Mouse (Mus musculus) midbrain, embryonic 15.5 days (tissue): ENCODE measurements around the gene Spata4. TPM values are rescaled to one million over a fixed set of nuclear protein-coding genes. Genes with fewer than 3 reads are reported as not detected.
"Not testable (repeated sequence)": the region's sequence is repeated elsewhere in the genome, so short reads cannot be mapped to it uniquely, and the experiment has no call there.

Experiments used
- ATAC-seq: fragments of 200-750 bp; cut with Nextera tagmentation; replicated peaks from 2 replicates; pipeline ENCODE4 v1.8.0; 2017; ENCODE audit warnings: moderate TSS enrichment
- H3K27ac ChIP-seq: fragments of 300-500 bp; sonication (generic); 2 replicates; pipeline ENCODE4 v1.5.1; 2015; ENCODE audit warnings: mild to moderate bottlenecking, inconsistent platforms
- H3K27me3 ChIP-seq: fragments of 300-500 bp; sonication (generic); replicated peaks from 2 replicates; pipeline ENCODE4 v1.6.1; 2015; ENCODE audit warnings: inconsistent platforms
- H3K36me3 ChIP-seq: fragments of 300-500 bp; sonication (generic); replicated peaks from 2 replicates; pipeline ENCODE4 v1.6.1; 2015; ENCODE audit warnings: inconsistent platforms
- H3K4me1 ChIP-seq: fragments of 300-500 bp; sonication (generic); 2 replicates; pipeline ENCODE4 v1.6.1; 2015; ENCODE audit warnings: inconsistent platforms
- H3K4me2 ChIP-seq: fragments of 300-500 bp; sonication (generic); 2 replicates; pipeline ENCODE4 v1.6.1; 2015; ENCODE audit warnings: inconsistent platforms, mild to moderate bottlenecking, moderate library complexity
- H3K4me3 ChIP-seq: fragments of 300-500 bp; sonication (generic); 2 replicates; pipeline ENCODE4 v1.5.1; 2015; ENCODE audit warnings: mild to moderate bottlenecking, inconsistent platforms
- H3K9ac ChIP-seq: fragments of 300-500 bp; sonication (generic); 2 replicates; pipeline ENCODE4 v1.6.1; 2015; ENCODE audit warnings: mild to moderate bottlenecking, inconsistent platforms
- H3K9me3 ChIP-seq: fragments of 300-500 bp; sonication (generic); 2 replicates; pipeline ENCODE4 v1.6.1; 2016; ENCODE audit warnings: inconsistent platforms
- WGBS: fragments of 180-500 bp; shearing (Covaris S2); methylation state at CpG from one replicate; pipeline ENCODE4 v1.1.7; 2015; ENCODE audit warnings: mixed read lengths; 5-methylcytosine and 5-hydroxymethylcytosine counted together
- polyA plus RNA-seq: library from polyadenylated mRNA; unstranded; fragments of >200 nt; fragmentation: Nextera tagmentation; extraction: Ambion mirVana; gene quantifications from 2 replicates; pipeline ENCODE4 v1.2.1, GENCODE M21; 2015

Spata4 gene
- polyA plus RNA-seq, 1 experiment from 2014 or later, result 0.15 TPM

DNA sequence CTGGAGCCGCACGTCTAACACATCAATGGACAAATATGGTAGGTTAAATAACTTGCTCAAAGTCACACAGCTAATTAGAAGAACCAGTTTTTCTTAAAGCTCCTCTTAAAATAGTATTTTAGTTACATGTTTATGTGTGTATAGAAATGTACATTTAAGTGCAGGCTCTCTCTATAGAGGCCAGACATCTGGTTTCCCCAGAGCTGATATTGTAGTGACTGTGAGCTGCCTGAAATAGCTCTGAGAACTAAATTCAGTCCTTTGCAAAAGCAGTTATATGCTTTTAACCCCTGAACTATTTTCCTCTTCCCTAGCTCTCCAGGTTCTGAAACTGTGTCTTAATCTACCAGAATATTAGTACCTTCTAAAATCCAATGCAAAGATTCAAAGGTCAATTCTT is 3.2 kb upstream of the Spata4 start:
- ATAC-seq, result no peak

GRCm38 (mm10) chr8:54603440-54603839 is 2.9 kb downstream of the Spata4 start:
- no peak overlapping the region for H3K4me3 ChIP-seq
- H3K27ac ChIP-seq, result no peak overlapping the region
- 82% methylated on average over 4 of the region's 4 CpGs for WGBS
- peaks cover 7% of the 10 kb centered on the region for H3K4me1 ChIP-seq
- H3K27me3 ChIP-seq, result no peaks in the 10 kb centered on the region
- H3K36me3 ChIP-seq, result no peaks in the 10 kb centered on the region
- H3K9ac ChIP-seq, result no peak overlapping the region
- H3K9me3 ChIP-seq, result no peaks in the 10 kb centered on the region
- no peak overlapping the region for H3K4me2 ChIP-seq
- no peak for ATAC-seq

More for the DNA sequence above, 3.2 kb upstream of the Spata4 start:
- no peak overlapping the region for H3K27ac ChIP-seq
- no peak overlapping the region for H3K4me3 ChIP-seq
- no peaks in the 10 kb centered on the region for H3K36me3 ChIP-seq
- no peak overlapping the region for H3K9ac ChIP-seq
- no peak overlapping the region for H3K4me2 ChIP-seq
- H3K27me3 ChIP-seq, result no peaks in the 10 kb centered on the region
- WGBS, result 85% methylated on average over 2 of the region's 2 CpGs
- H3K9me3 ChIP-seq, result no peaks in the 10 kb centered on the region
- peaks cover 17% of the 10 kb centered on the region for H3K4me1 ChIP-seq

GRCm38 (mm10) chr8:54609336-54609735 is 8.8 kb downstream of the Spata4 start:
- Histone ChIP-seq H3K4me2 (no peak overlapping the region), H3K9ac (no peak overlapping the region), H3K36me3 (no peaks in the 10 kb centered on the region), H3K4me3 (no peak overlapping the region), H3K4me1 (no peaks in the 10 kb centered on the region), H3K9me3 (no peaks in the 10 kb centered on the region), H3K27ac (no peak overlapping the region), H3K27me3 (no peaks in the 10 kb centered on the region)
- no peak for ATAC-seq
- WGBS, result 90% methylated on average over 2 of the region's 2 CpGs

GRCm38 (mm10) chr8:54610238-54610637 is 9.7 kb downstream of the Spata4 start:
- ATAC-seq, result no peak
- H3K9ac ChIP-seq, result no peak overlapping the region
- no peak overlapping the region for H3K4me3 ChIP-seq
- 78% methylated on average over 4 of the region's 4 CpGs for WGBS
- H3K4me1 ChIP-seq, result no peaks in the 10 kb centered on the region
- H3K36me3 ChIP-seq, result no peaks in the 10 kb centered on the region
- H3K27me3 ChIP-seq, result no peaks in the 10 kb centered on the region
- H3K4me2 ChIP-seq, result no peak overlapping the region
- H3K9me3 ChIP-seq, result no peaks in the 10 kb centered on the region
- no peak overlapping the region for H3K27ac ChIP-seq

DNA sequence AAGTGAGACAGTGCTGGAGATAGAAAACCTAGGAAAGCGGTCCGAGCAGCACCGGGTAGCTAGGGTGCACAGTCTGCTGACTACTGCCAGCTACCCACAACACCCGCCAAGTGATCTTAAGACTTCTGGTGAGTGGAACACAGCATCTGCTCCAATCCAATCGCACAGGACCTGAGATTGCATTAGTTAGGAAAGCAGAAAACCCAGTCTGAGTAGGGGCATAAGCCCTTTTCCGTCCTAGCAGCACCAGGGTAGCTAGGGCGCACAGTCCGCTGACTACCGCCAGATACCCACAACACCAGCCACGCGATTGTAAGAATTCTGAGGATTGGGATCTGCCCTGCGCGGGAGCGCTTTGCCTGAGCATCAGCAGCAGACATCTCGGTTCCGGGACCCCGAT is 16.1 kb downstream of the Spata4 start:
- H3K4me3 ChIP-seq, H3K4me2 ChIP-seq, H3K27ac ChIP-seq, H3K4me1 ChIP-seq, H3K27me3 ChIP-seq, H3K9ac ChIP-seq, H3K36me3 ChIP-seq, ATAC-seq, H3K9me3 ChIP-seq: not testable (repeated sequence)
- WGBS, result 92% methylated on average over 17 of the region's 17 CpGs

GRCm38 (mm10) chr8:54638634-54639033 is 38.1 kb downstream of the Spata4 start:
- Histone ChIP-seq H3K36me3 (no peaks in the 10 kb centered on the region), H3K4me2 (no peak overlapping the region), H3K9ac (no peak overlapping the region), H3K4me3 (no peak overlapping the region), H3K27me3 (no peaks in the 10 kb centered on the region), H3K27ac (no peak overlapping the region), H3K9me3 (no peaks in the 10 kb centered on the region), H3K4me1 (no peaks in the 10 kb centered on the region)
- no peak; the same call in 1 of the 2 replicates for ATAC-seq
- WGBS, result 47% methylated on average over 4 of the region's 4 CpGs

Other genes starting within 250 kb of the Spata4 start
- gene Asb5, start 71.2 kb upstream of the Spata4 start, polyA plus RNA-seq, result 6.1 and 8.2 TPM in 2 replicates
- gene Spcs3, start 70.8 kb upstream of the Spata4 start, polyA plus RNA-seq, result 46.5 and 47.5 TPM in 2 replicates